Mouse (Mus musculus) mesoderm, embryonic 11.5 days (tissue): ENCODE measurements around the gene Agtr1a.

ENCODE experiments used
- DNase-seq: peaks from one replicate; pipeline ENCODE4 v3.0.0-alpha.2; 2012; ENCODE audit warnings: low read depth, low spot score

Agtr1a gene

GRCm38 (mm10) chr13:30362048-30362447 lies 25.8 kb downstream of the Agtr1a start:
- DNase-seq: no peak

- peak; percentile 21 for DNase-seq
These were observed 27.9 kb downstream of the Agtr1a start for GRCm38 (mm10) chr13:30364097-30364625.

- DNase-seq: no peak
These were observed 28.5 kb downstream of the Agtr1a start for GRCm38 (mm10) chr13:30364780-30365179.

- no peak for DNase-seq
These were observed 29.1 kb downstream of the Agtr1a start for GRCm38 (mm10) chr13:30365378-30365777.

GRCm38 (mm10) chr13:30368116-30368515 lies 31.9 kb downstream of the Agtr1a start:
- DNase-seq: peak; percentile 6

- DNase-seq: no peak
These were observed 32.5 kb downstream of the Agtr1a start for GRCm38 (mm10) chr13:30368746-30369145.

GRCm38 (mm10) chr13:30378868-30379267 lies 42.6 kb downstream of the Agtr1a start:
- DNase-seq: no peak

GRCm38 (mm10) chr13:30385183-30385582 lies 48.9 kb downstream of the Agtr1a start:
- DNase-seq: no peak

GRCm38 (mm10) chr13:30394123-30394522 lies 57.9 kb downstream of the Agtr1a start:
- no peak for DNase-seq

GRCm38 (mm10) chr13:30396431-30396830 lies 60.2 kb downstream of the Agtr1a start:
- DNase-seq: peak; percentile 12

GRCm38 (mm10) chr13:30398852-30399251 lies 62.6 kb downstream of the Agtr1a start:
- DNase-seq: no peak

- no peak for DNase-seq
These were observed 64.4 kb downstream of the Agtr1a start for GRCm38 (mm10) chr13:30400621-30401020.

GRCm38 (mm10) chr13:30403874-30404273 lies 67.6 kb downstream of the Agtr1a start:
- DNase-seq: no peak

GRCm38 (mm10) chr13:30418611-30419010 lies 82.4 kb downstream of the Agtr1a start:
- DNase-seq: no peak

- DNase-seq: no peak
These were observed 90.8 kb downstream of the Agtr1a start for GRCm38 (mm10) chr13:30427008-30427407.

GRCm38 (mm10) chr13:30427436-30427835 lies 91.2 kb downstream of the Agtr1a start:
- no peak for DNase-seq
